Mouse (Mus musculus) lung, adult 2 months (tissue): ENCODE measurements around the gene Abcb11. TPM values are rescaled to one million over a fixed set of nuclear protein-coding genes. Genes with fewer than 3 reads are reported as not detected.
A peak's percentile ranks its signal among the peaks of the same experiment; 100 is the strongest.
"Not testable (repeated sequence)": the region's sequence is repeated elsewhere in the genome, so short reads cannot be mapped to it uniquely, and the experiment has no call there.

Experiments used
- DNase-seq: peaks from one replicate; pipeline ENCODE4 v3.0.0; 2022
- H3K4me1 ChIP-seq: fragments of 200-500 bp; 2 replicates; pipeline ENCODE4 v1.6.1; 2011; ENCODE audit warnings: low read length; ENCODE audit not compliant: control insufficient read depth, insufficient read depth
- H3K4me3 ChIP-seq: fragments of 200-500 bp; replicated peaks from 2 replicates; pipeline ENCODE3; 2011; ENCODE audit warnings: low read depth, mild to moderate bottlenecking, control low read depth, low read length; ENCODE audit errors: extremely low read depth
- CTCF ChIP-seq: fragments of 200-500 bp; IDR thresholded peaks from 2 replicates; pipeline ENCODE4 v1.5.1; 2011; ENCODE audit warnings: mild to moderate bottlenecking, low read length, control low read depth; ENCODE audit not compliant: insufficient read depth
- POLR2A ChIP-seq: fragments of 200-500 bp; IDR thresholded peaks from 2 replicates; pipeline ENCODE4 v1.6.1; 2011; ENCODE audit warnings: low read depth, mild to moderate bottlenecking, control low read depth, low read length, borderline replicate concordance; ENCODE audit errors: extremely low read depth
- WGBS: fragments of 180-500 bp; shearing (Covaris S2); methylation state at CpG from one replicate; pipeline ENCODE4 v1.1.7; 2018; 5-methylcytosine and 5-hydroxymethylcytosine counted together
- polyA plus RNA-seq: library from polyadenylated mRNA; depleted of rRNA; stranded (reverse); fragments of >200 nt; gene quantifications from 2 replicates; pipeline ENCODE4 v1.2.3, GENCODE M21; 2012; rRNA removed

Abcb11 gene
- 0.24 TPM in 1 of 2 replicates, not detected in the other for polyA plus RNA-seq

- no peak for DNase-seq
- 84% methylated on average over 9 of the region's 9 CpGs for WGBS
- TF ChIP-seq CTCF (no peak), POLR2A (no peak)
- H3K4me1 ChIP-seq, result no peaks in the 10 kb centered on the region
- no peak within 1 kb of the TSS for H3K4me3 ChIP-seq
These were observed at the start of gene Abcb11 for GRCm38 (mm10) chr2:69342496-69343221. Gene Abcb11 (minus strand): TSS chr2:69342616.

GRCm38 (mm10) chr2:69386118-69386871 is 43.9 kb upstream of the Abcb11 start:
- no peak for TF ChIP-seq POLR2A
- TF ChIP-seq CTCF, result no peak
- WGBS, result 54% methylated on average over 3 of the region's 3 CpGs
- Histone ChIP-seq H3K4me1 (no peaks in the 10 kb centered on the region), H3K4me3 (no peak overlapping the region)
- DNase-seq, result no peak

GRCm38 (mm10) chr2:69382838-69383237 is 40.4 kb upstream of the Abcb11 start:
- WGBS, result 68% methylated on average over 5 of the region's 5 CpGs
- no peak for DNase-seq

GRCm38 (mm10) chr2:69381740-69382139 is 39.3 kb upstream of the Abcb11 start:
- Histone ChIP-seq H3K4me1 (no peaks in the 10 kb centered on the region), H3K4me3 (no peak overlapping the region)
- 34% methylated on average over 8 of the region's 8 CpGs for WGBS
- TF ChIP-seq CTCF (peak; percentile 43), POLR2A (no peak)
- DNase-seq, result no peak

More at GRCm38 (mm10) chr2:69382838-69383237, 40.4 kb upstream of the Abcb11 start:
- Histone ChIP-seq H3K4me1 (no peaks in the 10 kb centered on the region), H3K4me3 (no peak overlapping the region)
- no peak for TF ChIP-seq POLR2A
- TF ChIP-seq CTCF, result no peak

GRCm38 (mm10) chr2:69380281-69380680 is 37.9 kb upstream of the Abcb11 start, which contains the start of gene Dhrs9:
Gene Dhrs9 (plus strand): TSS chr2:69380445.
- no peaks in the 10 kb centered on the region for H3K4me1 ChIP-seq
- H3K4me3 ChIP-seq, result no peak within 1 kb of the TSS
- TF ChIP-seq CTCF (no peak), POLR2A (peak; percentile 40; the same call in 1 of the 2 replicates)
- DNase-seq, result peak; percentile 40
- 23% methylated on average over 13 of the region's 13 CpGs for WGBS

- no peaks in the 10 kb centered on the region for H3K4me1 ChIP-seq
- WGBS, result 21% methylated on average over 1 of the region's 1 CpGs
- TF ChIP-seq CTCF (no peak), POLR2A (no peak)
- DNase-seq, result no peak
- H3K4me3 ChIP-seq, result no peak overlapping the region
These were observed 37.4 kb upstream of the Abcb11 start for GRCm38 (mm10) chr2:69379801-69380200.

- DNase-seq, result no peak
- no peaks in the 10 kb centered on the region for H3K4me1 ChIP-seq
- whole genome bisulfite sequencing, result 74% methylated on average over 2 of the region's 2 CpGs
- TF ChIP-seq POLR2A (no peak), CTCF (no peak)
- H3K4me3 ChIP-seq, result no peak overlapping the region
These were observed 34.4 kb upstream of the Abcb11 start for GRCm38 (mm10) chr2:69376780-69377179.

- 0 out of 2 replicates have a peak, but pooled peaks cover 2% of the 10 kb centered on the region for H3K4me1 ChIP-seq
- DNase-seq, result no peak
- 94% methylated on average over 1 of the region's 1 CpGs for WGBS
- H3K4me3 ChIP-seq, result no peak overlapping the region
- no peak for TF ChIP-seq CTCF
- no peak for TF ChIP-seq POLR2A
These were observed 22.9 kb upstream of the Abcb11 start for GRCm38 (mm10) chr2:69365275-69365674.

GRCm38 (mm10) chr2:69364831-69365230 is 22.4 kb upstream of the Abcb11 start:
- TF ChIP-seq CTCF, result no peak
- TF ChIP-seq POLR2A, result no peak
- WGBS, result 63% methylated on average over 2 of the region's 2 CpGs
- DNase-seq, result no peak
- 0 out of 2 replicates have a peak, but pooled peaks cover 2% of the 10 kb centered on the region for H3K4me1 ChIP-seq
- H3K4me3 ChIP-seq, result no peak overlapping the region

- H3K4me3 ChIP-seq, DNase-seq, H3K4me1 ChIP-seq: not testable (repeated sequence)
These were observed 13.0 kb upstream of the Abcb11 start for GRCm38 (mm10) chr2:69355402-69355801.
